Mouse (Mus musculus) lung, postnatal 0 days (tissue): ENCODE data around the gene Col1a1.

ENCODE experiments used
- CTCF ChIP-seq: IDR thresholded peaks from 2 replicates; pipeline ENCODE4 v1.5.1; 2016; ENCODE audit warnings: antibody characterized with exemption, mild to moderate bottlenecking
- EP300 ChIP-seq: IDR thresholded peaks from 2 replicates; pipeline ENCODE4 v1.6.1; 2016; ENCODE audit warnings: antibody characterized with exemption, mild to moderate bottlenecking, control low read depth

- TF ChIP-seq CTCF = no peak
- no peak for TF ChIP-seq EP300
Observed at GRCm38 (mm10) chr11:94945236-94945635, 9.2 kb downstream of the Col1a1 start.
